Comparison of ENCODE assay signal across 24 mouse cellular contexts in genomic region chr2:174803661-174804060, GRCm38 (mm10). TPM values are rescaled to one million over a fixed set of nuclear protein-coding genes. Genes with fewer than 3 reads are reported as not detected.
"Had no signal": no experiment of that assay in that cellular context is flagged by ENCODE, and none has a peak within 500 bp of the region (broad histone marks: within the 10 kb centered on the region; RNA-seq: fewer than 3 reads in every experiment).

No protein-coding gene starts in this region.

- H3K4me3 ChIP-seq: gastrocnemius, adult 2 months; heart, adult 2 months; heart, embryonic 12.5 days; hindbrain, embryonic 10.5 days; hindbrain, embryonic 12.5 days; intestine, embryonic 15.5 days; layer of hippocampus, adult 2 months; left cerebral cortex, adult 2 months; limb, embryonic 13.5 days; limb, embryonic 15.5 days had no signal

- H3K9ac ChIP-seq: heart, embryonic 12.5 days; hindbrain, embryonic 12.5 days; hindbrain, embryonic 14.5 days; intestine, embryonic 15.5 days; limb, embryonic 13.5 days; limb, embryonic 15.5 days had no signal

- H3K27me3 ChIP-seq: heart, embryonic 12.5 days; hindbrain, embryonic 12.5 days; intestine, embryonic 15.5 days; limb, embryonic 13.5 days; limb, embryonic 15.5 days had no signal

- H3K27ac ChIP-seq: gastrocnemius, adult 2 months; heart, adult 2 months; hindbrain, embryonic 10.5 days; hindbrain, embryonic 12.5 days; hindbrain, embryonic 14.5 days; intestine, embryonic 15.5 days; layer of hippocampus, adult 2 months; left cerebral cortex, adult 2 months; limb, embryonic 13.5 days; limb, embryonic 15.5 days had no signal

- H3K9me3 ChIP-seq: intestine, embryonic 15.5 days; limb, embryonic 15.5 days had no signal

- H3K36me3 ChIP-seq: heart, embryonic 12.5 days; hindbrain, embryonic 10.5 days; hindbrain, embryonic 12.5 days; intestine, embryonic 15.5 days; limb, embryonic 13.5 days; limb, embryonic 15.5 days had no signal

- H3K4me1 ChIP-seq: heart, embryonic 12.5 days; hindbrain, embryonic 10.5 days; hindbrain, embryonic 12.5 days; intestine, embryonic 15.5 days; limb, embryonic 13.5 days; limb, embryonic 15.5 days had no signal

- ATAC-seq: forebrain, embryonic 16.5 days; hindbrain, embryonic 16.5 days; inflammation-experienced regulatory T-cells, adult 6 months; intestine, embryonic 15.5 days; intestine, postnatal 0 days had no signal

- DNase-seq: gastrocnemius, adult 2 months; gastrocnemius, postnatal 10 days; gastrocnemius, postnatal 25 days; heart, adult 2 months; heart, postnatal 10 days; heart, postnatal 4 days; kidney, adult 18-20 months; kidney, adult 8-10 months; kidney, postnatal 10 days; kidney, postnatal 25 days; kidney, postnatal 4 days had no signal

- H3K4me2 ChIP-seq: heart, embryonic 12.5 days; hindbrain, embryonic 12.5 days; hindbrain, embryonic 14.5 days; intestine, embryonic 15.5 days; limb, embryonic 13.5 days; limb, embryonic 15.5 days had no signal

RNA-seq across cellular contexts. Expression of gene Edn3, which starts 43.2 kb away (rescaled TPM):
- polyA plus RNA-seq: inflammation-experienced regulatory T-cells, adult 6 months had no signal
